Mouse (Mus musculus): Measurements from ENCODE around the gene Shbg. TPM values are rescaled to one million over a fixed set of nuclear protein-coding genes. Genes with fewer than 3 reads are reported as not detected.
"Not testable (repeated sequence)": the region's sequence is repeated elsewhere in the genome, so short reads cannot be mapped to it uniquely, and the experiment has no call there.

The Shbg gene
- total and polyA plus RNA-seq, 2 experiments, result 0.18 TPM; not detected in 1

DNA sequence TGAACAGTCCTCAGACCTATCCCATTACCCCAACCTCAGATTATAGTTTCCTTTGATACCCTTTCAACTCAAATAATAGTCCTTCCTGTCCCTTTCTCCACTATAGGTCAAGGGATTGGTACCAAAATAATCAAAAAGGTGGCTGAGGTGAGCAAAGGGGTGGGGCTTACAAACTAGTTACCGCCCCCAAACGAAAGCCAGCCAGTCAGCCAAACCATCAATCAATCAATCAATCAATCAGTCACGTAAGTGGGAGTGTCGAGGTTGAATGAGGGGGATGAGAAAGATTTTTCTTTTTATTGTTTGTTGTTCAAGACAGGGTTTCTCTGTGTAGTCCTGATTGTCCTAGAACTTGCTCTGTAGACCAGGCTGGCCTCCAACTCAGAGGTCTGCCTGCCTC is 5.3 kb upstream of the Shbg start:
- Histone ChIP-seq H3K27me3 (ENCODE audit: control insufficient read depth, insufficient read depth, low read length) (no peaks in the 10 kb centered on the region), H3K36me3 (ENCODE audit: control insufficient read depth, insufficient read depth, low read length) (no peaks in the 10 kb centered on the region), H3K27ac (replicated peaks; ENCODE audit: insufficient read depth, low read depth, low read length) (no peak overlapping the region), H3K4me1 (ENCODE audit: control insufficient read depth, insufficient read depth, low read length) (peaks cover 2% of the 10 kb centered on the region; the same call in 1 of the 2 replicates), H3K79me2 (ENCODE audit: control insufficient read depth, insufficient read depth, low read length) (no peaks in the 10 kb centered on the region), H3K9ac (ENCODE audit: low read depth, low read length) (no peak overlapping the region), H3K4me3 (ENCODE audit: insufficient read depth, low read depth, low read length) (no peak overlapping the region)
- DNase-seq (ENCODE audit: extremely low read depth, low read depth, low spot score), result peak; percentile 51
- 34% methylated on average over 4 of the region's 4 CpGs for WGBS
- TF ChIP-seq CTCF (IDR thresholded peaks at IDR 0.05; ENCODE audit: low read depth, low read length) (no peak), POLR2A (IDR thresholded peaks at IDR 0.05; ENCODE audit: extremely low read depth, insufficient read depth, low read length) (no peak)

DNA sequence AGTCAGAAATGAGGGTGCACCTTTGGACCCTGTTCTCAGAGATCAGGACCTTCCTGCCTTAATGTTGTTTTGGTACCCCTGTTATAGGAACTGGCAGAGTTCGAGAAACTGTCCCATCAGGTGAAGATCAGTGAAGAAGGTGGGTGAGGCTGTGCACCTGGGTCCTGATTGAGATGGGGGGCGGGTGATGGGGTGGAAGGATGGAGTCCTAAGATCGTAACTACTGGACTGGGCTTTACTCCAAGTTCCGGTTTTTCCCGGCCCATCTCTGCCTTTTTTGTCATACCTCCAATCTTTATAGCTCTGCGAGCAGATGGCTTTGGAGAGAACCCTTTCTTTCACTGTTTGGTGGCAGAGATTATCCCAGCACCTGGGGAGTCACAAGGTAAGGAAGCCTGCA is 4.7 kb upstream of the Shbg start:
- DNase-seq (ENCODE audit: extremely low read depth, low read depth, low spot score), result peak; percentile 43
- Histone ChIP-seq H3K4me3 (ENCODE audit: insufficient read depth, low read depth, low read length) (peak overlapping the region; percentile 58), H3K27ac (replicated peaks; ENCODE audit: insufficient read depth, low read depth, low read length) (peak overlapping the region; percentile 88), H3K4me1 (ENCODE audit: control insufficient read depth, insufficient read depth, low read length) (peaks cover 2% of the 10 kb centered on the region; the same call in 1 of the 2 replicates), H3K79me2 (ENCODE audit: control insufficient read depth, insufficient read depth, low read length) (no peaks in the 10 kb centered on the region), H3K9ac (ENCODE audit: low read depth, low read length) (peak overlapping the region; percentile 73), H3K36me3 (ENCODE audit: control insufficient read depth, insufficient read depth, low read length) (no peaks in the 10 kb centered on the region), H3K27me3 (ENCODE audit: control insufficient read depth, insufficient read depth, low read length) (no peaks in the 10 kb centered on the region)
- TF ChIP-seq CTCF (IDR thresholded peaks at IDR 0.05; ENCODE audit: low read depth, low read length) (no peak), POLR2A (IDR thresholded peaks at IDR 0.05; ENCODE audit: extremely low read depth, insufficient read depth, low read length) (no peak)
- WGBS, result 6% methylated on average over 6 of the region's 6 CpGs

DNA sequence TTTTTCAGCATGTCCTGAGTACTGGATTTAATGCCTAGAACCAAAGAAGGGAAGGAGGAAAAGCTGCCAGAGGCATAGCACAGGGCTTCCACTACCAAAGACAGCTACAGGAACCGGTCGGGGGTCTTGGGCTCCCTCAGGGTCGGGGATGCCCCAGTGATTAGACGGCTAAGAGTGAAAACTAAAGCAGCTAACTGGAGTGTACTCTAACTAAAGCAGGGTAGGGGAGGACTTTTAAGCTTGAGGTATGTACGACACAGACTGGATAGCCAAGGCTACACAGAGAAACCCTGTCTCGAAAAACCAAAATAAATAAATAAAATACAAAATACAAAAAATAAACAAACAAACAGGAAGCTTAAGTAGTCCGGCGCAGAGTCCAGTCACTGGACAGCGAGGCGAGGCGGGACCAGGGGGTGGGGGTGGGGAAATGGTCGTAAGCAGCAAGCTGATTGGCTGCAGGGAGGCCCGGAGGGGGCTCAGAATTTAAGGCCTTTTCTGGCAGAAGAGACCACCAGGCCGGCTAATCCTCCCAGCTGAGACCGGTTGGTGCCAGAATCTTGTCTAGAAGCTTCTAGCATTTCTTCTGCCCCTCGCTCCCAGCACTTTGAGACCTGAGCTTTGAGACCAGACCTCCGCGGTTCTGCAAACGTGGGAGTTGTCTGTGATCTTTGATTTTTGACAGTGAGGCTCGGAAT is 4.0 kb upstream of the Shbg start, which contains the start of gene Sat2:
Sat2 (plus strand) TSS at position 454 of the 698 bp plus-strand sequence.
- peak; percentile 68 for DNase-seq (ENCODE audit: extremely low read depth, low read depth, low spot score)
- no peak for TF ChIP-seq CTCF (IDR thresholded peaks at IDR 0.05; ENCODE audit: low read depth, low read length)
- no peak for TF ChIP-seq POLR2A (IDR thresholded peaks at IDR 0.05; ENCODE audit: extremely low read depth, insufficient read depth, low read length)
- Histone ChIP-seq H3K27me3 (ENCODE audit: control insufficient read depth, insufficient read depth, low read length) (no peaks in the 10 kb centered on the region), H3K36me3 (ENCODE audit: control insufficient read depth, insufficient read depth, low read length) (no peaks in the 10 kb centered on the region), H3K9ac (ENCODE audit: low read depth, low read length) (peak within 1 kb of the TSS; percentile 73), H3K4me1 (ENCODE audit: control insufficient read depth, insufficient read depth, low read length) (peaks cover 2% of the 10 kb centered on the region; the same call in 1 of the 2 replicates), H3K79me2 (ENCODE audit: control insufficient read depth, insufficient read depth, low read length) (no peaks in the 10 kb centered on the region), H3K27ac (replicated peaks; ENCODE audit: insufficient read depth, low read depth, low read length) (peak within 1 kb of the TSS; percentile 88), H3K4me3 (ENCODE audit: insufficient read depth, low read depth, low read length) (peak within 1 kb of the TSS; percentile 58)
- WGBS, result under 1% methylated on average over 20 of the region's 20 CpGs

DNA sequence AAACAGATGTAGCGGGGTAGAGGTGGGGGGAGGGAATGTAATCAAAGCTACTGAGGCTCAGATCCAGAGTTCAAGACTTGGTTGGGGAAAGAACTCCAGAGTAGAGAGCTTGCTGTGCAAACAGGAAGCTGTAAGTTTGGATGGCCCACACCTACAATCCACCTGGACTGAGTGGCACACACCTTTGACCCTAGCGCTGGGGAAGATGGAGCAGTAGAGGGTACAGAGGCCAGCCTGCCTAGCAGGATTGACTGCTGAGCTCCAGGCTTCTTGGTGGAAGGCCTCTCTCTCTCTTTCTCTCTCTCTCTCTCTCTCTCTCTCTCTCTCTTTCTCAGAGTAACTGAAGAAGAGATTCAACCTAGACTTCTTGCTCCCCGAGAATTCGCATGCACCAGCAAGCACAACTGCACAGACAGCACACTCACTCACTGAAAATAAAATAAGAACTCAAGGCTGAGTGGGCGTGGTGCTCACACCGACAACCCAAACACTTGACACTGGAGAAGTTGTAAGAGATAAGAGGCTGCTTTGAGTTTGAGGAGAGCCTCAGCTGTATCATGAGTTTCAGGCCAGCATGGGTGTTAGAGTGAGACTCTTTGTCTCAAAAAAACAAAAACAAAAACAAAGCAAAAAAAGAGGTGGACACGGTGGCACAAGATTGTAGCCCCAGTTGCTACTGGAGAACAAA is 2.8 kb upstream of the Shbg start:
- Histone ChIP-seq H3K4me1 (ENCODE audit: control insufficient read depth, insufficient read depth, low read length) (peaks cover 2% of the 10 kb centered on the region; the same call in 1 of the 2 replicates), H3K27me3 (ENCODE audit: control insufficient read depth, insufficient read depth, low read length) (no peaks in the 10 kb centered on the region), H3K4me3 (ENCODE audit: insufficient read depth, low read depth, low read length) (no peak overlapping the region), H3K9ac (ENCODE audit: low read depth, low read length) (no peak overlapping the region), H3K79me2 (ENCODE audit: control insufficient read depth, insufficient read depth, low read length) (no peaks in the 10 kb centered on the region), H3K27ac (replicated peaks; ENCODE audit: insufficient read depth, low read depth, low read length) (no peak overlapping the region), H3K36me3 (ENCODE audit: control insufficient read depth, insufficient read depth, low read length) (no peaks in the 10 kb centered on the region)
- 80% methylated on average over 7 of the region's 7 CpGs for WGBS
- TF ChIP-seq POLR2A (IDR thresholded peaks at IDR 0.05; ENCODE audit: extremely low read depth, insufficient read depth, low read length) (no peak), CTCF (IDR thresholded peaks at IDR 0.05; ENCODE audit: low read depth, low read length) (no peak)
- no peak for DNase-seq (ENCODE audit: extremely low read depth, low read depth, low spot score)

DNA sequence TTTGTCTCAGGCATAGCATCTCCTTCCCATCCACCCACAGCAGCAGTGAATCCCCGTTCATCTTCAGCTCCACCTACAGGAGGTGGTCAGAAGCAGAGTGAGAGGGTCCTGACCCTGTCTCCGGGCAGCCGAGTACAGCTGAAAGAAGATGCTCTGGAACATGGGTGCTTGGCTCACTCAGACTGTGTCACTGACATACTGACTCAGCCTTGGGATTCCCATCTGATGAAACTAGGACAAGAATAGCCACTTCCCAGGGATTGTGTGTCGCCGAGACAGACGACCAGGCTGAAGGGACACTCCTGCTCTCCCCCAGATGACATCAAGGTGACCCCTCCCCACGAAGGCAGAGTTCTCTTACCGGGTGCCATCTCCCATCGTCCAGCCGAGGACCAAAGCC is 924 bp downstream of the Shbg start:
- TF ChIP-seq CTCF (IDR thresholded peaks at IDR 0.05; ENCODE audit: low read depth, low read length) (no peak), POLR2A (IDR thresholded peaks at IDR 0.05; ENCODE audit: extremely low read depth, insufficient read depth, low read length) (no peak)
- no peaks in the 10 kb centered on the region for H3K79me2 ChIP-seq (ENCODE audit: control insufficient read depth, insufficient read depth, low read length)
- no peak for DNase-seq (ENCODE audit: extremely low read depth, low read depth, low spot score)
- no peaks in the 10 kb centered on the region for H3K4me1 ChIP-seq (ENCODE audit: control insufficient read depth, insufficient read depth, low read length)
- no peak overlapping the region for H3K9ac ChIP-seq (ENCODE audit: low read depth, low read length)
- no peaks in the 10 kb centered on the region for H3K27me3 ChIP-seq (ENCODE audit: control insufficient read depth, insufficient read depth, low read length)
- H3K27ac ChIP-seq (replicated peaks; ENCODE audit: insufficient read depth, low read depth, low read length), result no peak overlapping the region
- H3K36me3 ChIP-seq (ENCODE audit: control insufficient read depth, insufficient read depth, low read length), result no peaks in the 10 kb centered on the region
- no peak overlapping the region for H3K4me3 ChIP-seq (ENCODE audit: insufficient read depth, low read depth, low read length)
- WGBS, result 54% methylated on average over 10 of the region's 10 CpGs

DNA sequence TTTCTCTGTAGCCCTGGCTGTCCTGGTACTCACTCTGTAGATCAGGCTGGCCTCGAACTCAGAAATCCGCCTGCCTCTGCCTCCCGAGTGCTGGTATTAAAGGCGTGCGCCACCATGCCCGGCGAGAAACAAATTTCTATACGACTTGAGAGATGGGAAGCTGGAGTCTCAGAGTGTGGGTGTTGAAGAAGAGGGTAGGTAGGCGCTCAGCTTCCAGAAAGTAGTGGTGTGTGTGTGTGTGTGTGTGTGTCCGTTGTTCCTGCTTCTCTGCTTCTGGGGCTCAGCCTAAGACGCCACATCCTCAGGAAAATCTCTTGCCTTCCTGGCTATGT is 3.5 kb downstream of the Shbg start:
- H3K9ac ChIP-seq (ENCODE audit: low read depth, low read length), result not testable (repeated sequence)

More for the DNA sequence above, 3.5 kb downstream of the Shbg start:
- H3K4me1 ChIP-seq (ENCODE audit: control insufficient read depth, insufficient read depth, low read length); H3K27me3 ChIP-seq (ENCODE audit: control insufficient read depth, insufficient read depth, low read length); H3K4me3 ChIP-seq (ENCODE audit: insufficient read depth, low read depth, low read length); H3K36me3 ChIP-seq (ENCODE audit: control insufficient read depth, insufficient read depth, low read length); DNase-seq (ENCODE audit: extremely low read depth, low read depth, low spot score); H3K27ac ChIP-seq (replicated peaks; ENCODE audit: insufficient read depth, low read depth, low read length); H3K79me2 ChIP-seq (ENCODE audit: control insufficient read depth, insufficient read depth, low read length): not testable (repeated sequence)
- WGBS, result 57% methylated on average over 11 of the region's 11 CpGs

All from liver, adult 2 months (tissue).